Mouse (Mus musculus) lung, embryonic 16.5 days (tissue): Measurements from ENCODE around the gene Krt33b. TPM values are rescaled to one million over a fixed set of nuclear protein-coding genes. Genes with fewer than 3 reads are reported as not detected.

Experiments
- ATAC-seq: fragments of 200-750 bp; cut with Nextera tagmentation; 2 replicates; pipeline ENCODE4 v1.8.0; 2017; ENCODE audit warnings: low read depth, mild to moderate bottlenecking, moderate library complexity
- H3K27ac ChIP-seq: fragments of 300-500 bp; sonication (generic); 2 replicates; pipeline ENCODE4 v1.5.1; 2014; ENCODE audit warnings: mild to moderate bottlenecking, control low read depth, low read length
- H3K27me3 ChIP-seq: fragments of 300-500 bp; sonication (generic); 2 replicates; pipeline ENCODE4 v1.6.1; 2014; ENCODE audit warnings: low read depth, low read length, mixed read lengths; ENCODE audit not compliant: control insufficient read depth, insufficient read depth
- H3K36me3 ChIP-seq: fragments of 300-500 bp; sonication (generic); 2 replicates; pipeline ENCODE4 v1.6.1; 2014; ENCODE audit warnings: low read length; ENCODE audit not compliant: control insufficient read depth, insufficient read depth
- H3K4me1 ChIP-seq: fragments of 300-500 bp; sonication (generic); replicated peaks from 2 replicates; pipeline ENCODE4 v1.6.1; 2014; ENCODE audit warnings: low read length, mixed read lengths; ENCODE audit not compliant: control insufficient read depth, insufficient read depth
- H3K4me2 ChIP-seq: fragments of 300-500 bp; sonication (generic); 2 replicates; pipeline ENCODE4 v1.6.1; 2014; ENCODE audit warnings: low read depth, low read length, control low read depth
- H3K4me3 ChIP-seq: fragments of 300-500 bp; sonication (generic); 2 replicates; pipeline ENCODE4 v1.5.1; 2014; ENCODE audit warnings: mild to moderate bottlenecking, low read length, control low read depth
- H3K9ac ChIP-seq: fragments of 300-500 bp; sonication (generic); 2 replicates; pipeline ENCODE4 v1.6.1; 2014; ENCODE audit warnings: low read length, control low read depth
- H3K9me3 ChIP-seq: fragments of 300-500 bp; sonication (generic); 2 replicates; pipeline ENCODE4 v1.6.1; 2016; ENCODE audit warnings: low read length; ENCODE audit not compliant: control insufficient read depth
- WGBS: fragments of 180-500 bp; shearing (Covaris S2); extraction: QIAGEN DNeasy Blood & Tissue Kit; methylation state at CpG from one replicate; pipeline ENCODE4 v1.1.7; 2014; 5-methylcytosine and 5-hydroxymethylcytosine counted together
- polyA plus RNA-seq: library from polyadenylated mRNA; unstranded; fragments of >200 nt; fragmentation: Nextera tagmentation; extraction: Ambion mirVana; gene quantifications from 2 replicates; pipeline ENCODE4 v1.2.1, GENCODE M21; 2015

Krt33b gene
- polyA plus RNA-seq, 1 experiment from 2014 or later = not detected

DNA sequence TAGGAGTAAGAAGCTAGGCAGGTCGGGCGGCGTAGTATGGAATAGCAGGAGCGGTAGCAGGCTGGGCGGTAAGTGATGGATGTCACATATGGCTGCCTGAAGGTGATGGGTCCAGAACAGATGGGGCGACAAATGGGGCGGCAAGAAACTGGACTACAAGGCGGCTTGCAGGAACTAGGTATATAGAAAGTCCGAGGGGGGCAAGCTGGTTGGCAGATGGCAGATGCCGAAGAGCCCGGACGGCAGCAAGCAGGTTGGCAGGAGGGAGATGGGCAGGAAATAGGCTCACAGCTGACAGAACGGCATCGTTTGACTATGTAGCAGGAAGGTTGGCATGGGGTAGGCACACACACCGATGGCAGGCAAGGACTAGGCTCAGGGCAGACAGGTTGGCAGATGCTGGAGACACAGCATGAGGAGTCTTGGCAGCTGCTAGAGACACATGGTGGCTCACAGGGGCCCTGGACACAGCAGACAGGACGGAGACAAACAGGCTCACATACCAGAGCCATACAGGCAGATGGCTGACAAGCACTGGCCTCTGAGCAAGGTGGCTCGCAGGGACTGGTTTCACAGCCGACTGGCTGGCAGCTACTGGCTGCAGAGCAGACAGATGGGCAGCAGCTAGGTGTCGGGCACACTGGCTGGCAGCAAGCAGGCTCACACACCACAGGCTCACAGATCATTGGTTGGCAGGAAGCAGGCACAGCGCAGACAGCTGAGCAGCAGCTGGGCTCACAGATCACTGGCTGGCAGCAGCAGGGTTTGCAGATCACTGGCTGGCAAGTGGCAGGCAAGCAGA lies 44.2 kb downstream of the Krt33b start:
- H3K4me2 ChIP-seq = no peak overlapping the region
- H3K27ac ChIP-seq = no peak overlapping the region
- 72% methylated on average over 20 of the region's 20 CpGs for WGBS
- no peaks in the 10 kb centered on the region; the same call in 1 of the 2 replicates for H3K27me3 ChIP-seq
- H3K9ac ChIP-seq = no peak overlapping the region
- H3K9me3 ChIP-seq = no peaks in the 10 kb centered on the region
- ATAC-seq = no peak
- H3K4me3 ChIP-seq = no peak overlapping the region
- no peaks in the 10 kb centered on the region for H3K4me1 ChIP-seq
- no peaks in the 10 kb centered on the region for H3K36me3 ChIP-seq

GRCm38 (mm10) chr11:99983442-99983841 lies 46.2 kb downstream of the Krt33b start:
- Histone ChIP-seq H3K4me1 (no peaks in the 10 kb centered on the region), H3K9me3 (no peaks in the 10 kb centered on the region), H3K4me3 (no peak overlapping the region), H3K9ac (no peak overlapping the region), H3K36me3 (no peaks in the 10 kb centered on the region), H3K27me3 (no peaks in the 10 kb centered on the region; the same call in 1 of the 2 replicates), H3K27ac (no peak overlapping the region), H3K4me2 (no peak overlapping the region)
- ATAC-seq = no peak
- WGBS = 83% methylated on average over 1 of the region's 1 CpGs

GRCm38 (mm10) chr11:99982731-99983130 lies 46.9 kb downstream of the Krt33b start:
- H3K27ac ChIP-seq = no peak overlapping the region
- ATAC-seq = no peak
- H3K36me3 ChIP-seq = no peaks in the 10 kb centered on the region
- 80% methylated on average over 9 of the region's 9 CpGs for WGBS
- H3K4me2 ChIP-seq = no peak overlapping the region
- no peaks in the 10 kb centered on the region for H3K4me1 ChIP-seq
- no peaks in the 10 kb centered on the region; the same call in 1 of the 2 replicates for H3K27me3 ChIP-seq
- H3K9me3 ChIP-seq = no peaks in the 10 kb centered on the region
- H3K9ac ChIP-seq = no peak overlapping the region
- H3K4me3 ChIP-seq = no peak overlapping the region

GRCm38 (mm10) chr11:99978953-99979352 lies 50.7 kb downstream of the Krt33b start, which contains the start of gene Krtap29-1:
Krtap29-1 (minus strand) TSS chr11:99979053.
- Histone ChIP-seq H3K4me3 (no peak within 1 kb of the TSS), H3K4me1 (no peaks in the 10 kb centered on the region), H3K27ac (no peak within 1 kb of the TSS), H3K9me3 (no peaks in the 10 kb centered on the region), H3K9ac (no peak within 1 kb of the TSS), H3K27me3 (no peaks in the 10 kb centered on the region), H3K4me2 (no peak within 1 kb of the TSS), H3K36me3 (no peaks in the 10 kb centered on the region)
- no peak for ATAC-seq
- 75% methylated on average over 5 of the region's 5 CpGs for WGBS

Other genes with a start within 250 kb of the Krt33b start
- gene Krtap4-8, start 249.2 kb downstream of the Krt33b start, polyA plus RNA-seq = not detected in 2 replicates
- not detected in 2 replicates for gene Krtap4-9, start 244.7 kb downstream of the Krt33b start, polyA plus RNA-seq
- not detected in 2 replicates for gene Gm11596, start 236.4 kb downstream of the Krt33b start, polyA plus RNA-seq
- gene Gm11569, start 230.9 kb downstream of the Krt33b start, polyA plus RNA-seq = not detected in 2 replicates
- gene Gm11554, start 225.4 kb downstream of the Krt33b start, polyA plus RNA-seq = not detected in 2 replicates
- gene Krtap4-13, start 220.0 kb downstream of the Krt33b start, polyA plus RNA-seq = not detected in 2 replicates
- gene Gm11564, start 214.2 kb downstream of the Krt33b start, polyA plus RNA-seq = not detected in 2 replicates
- not detected in 2 replicates for gene 2300003K06Rik, start 191.8 kb downstream of the Krt33b start, polyA plus RNA-seq
- not detected in 2 replicates for gene Krtap4-16, start 178.3 kb downstream of the Krt33b start, polyA plus RNA-seq
- not detected in 2 replicates for gene Gm11568, start 172.0 kb downstream of the Krt33b start, polyA plus RNA-seq
- not detected in 2 replicates for gene Gm11559, start 165.4 kb downstream of the Krt33b start, polyA plus RNA-seq
- not detected in 2 replicates for gene Krtap9-1, start 156.5 kb downstream of the Krt33b start, polyA plus RNA-seq
- not detected in 2 replicates for gene Gm11567, start 150.7 kb downstream of the Krt33b start, polyA plus RNA-seq
- gene Krtap31-1, start 121.9 kb downstream of the Krt33b start, polyA plus RNA-seq = not detected in 2 replicates
- not detected in 2 replicates for gene Gm11565, start 115.1 kb downstream of the Krt33b start, polyA plus RNA-seq
- gene Krtap31-2, start 93.6 kb downstream of the Krt33b start, polyA plus RNA-seq = not detected in 2 replicates
- not detected in 2 replicates for gene Krtap9-5, start 81.4 kb downstream of the Krt33b start, polyA plus RNA-seq
- not detected in 2 replicates for gene Krtap29-1, start 50.8 kb downstream of the Krt33b start, polyA plus RNA-seq
- not detected in 2 replicates for gene Krtap16-1, start 43.3 kb downstream of the Krt33b start, polyA plus RNA-seq
- gene Krtap17-1, start 35.9 kb downstream of the Krt33b start, polyA plus RNA-seq = 0.83 and 1.2 TPM in 2 replicates
- gene Krt33a, start 13.7 kb downstream of the Krt33b start, polyA plus RNA-seq = not detected in 2 replicates
- 0.21 and 0.44 TPM in 2 replicates for gene Krt34, start 11.7 kb upstream of the Krt33b start, polyA plus RNA-seq
- 0.10 and 0.21 TPM in 2 replicates for gene Krt31, start 20.7 kb upstream of the Krt33b start, polyA plus RNA-seq
- gene Krt32, start 58.4 kb upstream of the Krt33b start, polyA plus RNA-seq = not detected in 2 replicates
- not detected in 2 replicates for gene Krt35, start 66.4 kb upstream of the Krt33b start, polyA plus RNA-seq
- gene Krt36, start 75.8 kb upstream of the Krt33b start, polyA plus RNA-seq = 0.20 TPM in 1 of 2 replicates, not detected in the other
- 4.5 and 8.2 TPM in 2 replicates for gene Krt13, start 91.7 kb upstream of the Krt33b start, polyA plus RNA-seq
- 59.9 and 78.6 TPM in 2 replicates for gene Krt15, start 106.1 kb upstream of the Krt33b start, polyA plus RNA-seq
- 349 and 432 TPM in 2 replicates for gene Krt19, start 118.8 kb upstream of the Krt33b start, polyA plus RNA-seq
- not detected in 2 replicates for gene Krt9, start 163.4 kb upstream of the Krt33b start, polyA plus RNA-seq
- gene Krt14, start 177.7 kb upstream of the Krt33b start, polyA plus RNA-seq = 2.1 and 5.0 TPM in 2 replicates
- not detected in 2 replicates for gene Krt16, start 219.0 kb upstream of the Krt33b start, polyA plus RNA-seq
- gene Krt17, start 231.2 kb upstream of the Krt33b start, polyA plus RNA-seq = 8.4 and 15.5 TPM in 2 replicates
- not detected in 2 replicates for gene Krt42, start 240.0 kb upstream of the Krt33b start, polyA plus RNA-seq